Mouse (Mus musculus) stomach, embryonic 15.5 days (tissue): Measurements from ENCODE around the gene Hoxb8. TPM values are rescaled to one million over a fixed set of nuclear protein-coding genes. Genes with fewer than 3 reads are reported as not detected.
A peak's percentile ranks its signal among the peaks of the same experiment; 100 is the strongest.

Experiments used
- ATAC-seq: fragments of 200-750 bp; cut with Nextera tagmentation; 2 replicates; pipeline ENCODE4 v1.8.0; 2017; ENCODE audit warnings: low read depth, moderate number of reproducible peaks, moderate TSS enrichment; ENCODE audit not compliant: insufficient read depth, low FRiP score
- H3K27ac ChIP-seq: fragments of 300-500 bp; sonication (generic); 2 replicates; pipeline ENCODE4 v1.5.1; 2015; ENCODE audit warnings: mild to moderate bottlenecking, inconsistent platforms
- H3K27me3 ChIP-seq: fragments of 300-500 bp; sonication (generic); replicated peaks from 2 replicates; pipeline ENCODE4 v1.6.1; 2015; ENCODE audit warnings: inconsistent platforms
- H3K36me3 ChIP-seq: fragments of 300-500 bp; sonication (generic); 2 replicates; pipeline ENCODE4 v1.6.1; 2015; ENCODE audit warnings: inconsistent platforms
- H3K4me1 ChIP-seq: fragments of 300-500 bp; sonication (generic); 2 replicates; pipeline ENCODE4 v1.6.1; 2015; ENCODE audit warnings: inconsistent platforms
- H3K4me2 ChIP-seq: fragments of 300-500 bp; sonication (generic); 2 replicates; pipeline ENCODE4 v1.6.1; 2015; ENCODE audit warnings: mild to moderate bottlenecking, inconsistent platforms
- H3K4me3 ChIP-seq: fragments of 300-500 bp; sonication (generic); replicated peaks from 2 replicates; pipeline ENCODE4 v1.5.1; 2015; ENCODE audit warnings: inconsistent platforms
- H3K9ac ChIP-seq: fragments of 300-500 bp; sonication (generic); 2 replicates; pipeline ENCODE4 v1.6.1; 2015; ENCODE audit warnings: inconsistent platforms
- H3K9me3 ChIP-seq: fragments of 300-500 bp; sonication (generic); 2 replicates; pipeline ENCODE4 v1.6.1; 2016; ENCODE audit warnings: inconsistent platforms
- WGBS: fragments of 180-500 bp; shearing (Covaris S2); methylation state at CpG from one replicate; pipeline ENCODE4 v1.1.7; 2015; 5-methylcytosine and 5-hydroxymethylcytosine counted together
- polyA plus RNA-seq: library from polyadenylated mRNA; unstranded; fragments of >200 nt; fragmentation: Nextera tagmentation; extraction: Ambion mirVana; gene quantifications from 2 replicates; pipeline ENCODE4 v1.2.1, GENCODE M21; 2015

Gene Hoxb8
- polyA plus RNA-seq, 1 experiment from 2014 or later: 1.9 TPM

- no peaks in the 10 kb centered on the region for H3K9me3 ChIP-seq
- H3K9ac ChIP-seq: no peak within 1 kb of the TSS
- no peak for ATAC-seq
- H3K4me3 ChIP-seq: peak within 1 kb of the TSS; percentile 34
- H3K27me3 ChIP-seq: peaks cover 97% of the 10 kb centered on the region
- H3K4me1 ChIP-seq: peaks cover 20% of the 10 kb centered on the region
- H3K4me2 ChIP-seq: peak within 1 kb of the TSS; percentile 55
- no peak within 1 kb of the TSS for H3K27ac ChIP-seq
- H3K36me3 ChIP-seq: no peaks in the 10 kb centered on the region
- WGBS: 1% methylated on average over 40 of the region's 40 CpGs
Observed at GRCm38 (mm10) chr11:96270996-96271540, 10.6 kb upstream of the Hoxb8 start, which contains the start of gene Hoxb9. Hoxb9 (plus strand) TSS chr11:96271457.

GRCm38 (mm10) chr11:96271541-96272011 lies 10.1 kb upstream of the Hoxb8 start:
- Histone ChIP-seq H3K4me2 (peak overlapping the region; percentile 55), H3K9ac (no peak overlapping the region), H3K27me3 (peaks cover 96% of the 10 kb centered on the region), H3K27ac (no peak overlapping the region), H3K9me3 (no peaks in the 10 kb centered on the region), H3K4me3 (peak overlapping the region; percentile 34), H3K4me1 (peaks cover 20% of the 10 kb centered on the region), H3K36me3 (no peaks in the 10 kb centered on the region)
- WGBS: under 1% methylated on average over 52 of the region's 52 CpGs
- ATAC-seq: peak; percentile 53; the same call in 1 of the 2 replicates

GRCm38 (mm10) chr11:96272024-96272921 lies 9.4 kb upstream of the Hoxb8 start:
- Histone ChIP-seq H3K36me3 (no peaks in the 10 kb centered on the region), H3K9ac (no peak overlapping the region), H3K4me1 (peaks cover 20% of the 10 kb centered on the region), H3K27me3 (peaks cover 96% of the 10 kb centered on the region), H3K27ac (no peak overlapping the region), H3K9me3 (no peaks in the 10 kb centered on the region), H3K4me2 (peak overlapping the region; percentile 55), H3K4me3 (peak overlapping the region; percentile 34)
- 1% methylated on average over 58 of the region's 58 CpGs for WGBS
- ATAC-seq: no peak

- peaks cover 26% of the 10 kb centered on the region for H3K4me1 ChIP-seq
Observed at GRCm38 (mm10) chr11:96274428-96274827, 7.3 kb upstream of the Hoxb8 start.

GRCm38 (mm10) chr11:96275896-96276295 lies 5.8 kb upstream of the Hoxb8 start:
- H3K36me3 ChIP-seq: no peaks in the 10 kb centered on the region
- whole genome bisulfite sequencing: 26% methylated on average over 4 of the region's 4 CpGs
- no peak for ATAC-seq
- peaks cover 90% of the 10 kb centered on the region for H3K27me3 ChIP-seq
- H3K9me3 ChIP-seq: no peaks in the 10 kb centered on the region
- no peak overlapping the region for H3K27ac ChIP-seq
- H3K4me1 ChIP-seq: peaks cover 27% of the 10 kb centered on the region
- H3K4me3 ChIP-seq: no peak overlapping the region
- no peak overlapping the region for H3K9ac ChIP-seq
- no peak overlapping the region for H3K4me2 ChIP-seq

More at GRCm38 (mm10) chr11:96274428-96274827, 7.3 kb upstream of the Hoxb8 start:
- Histone ChIP-seq H3K4me3 (no peak overlapping the region), H3K4me2 (no peak overlapping the region), H3K27ac (no peak overlapping the region), H3K27me3 (peaks cover 95% of the 10 kb centered on the region), H3K36me3 (no peaks in the 10 kb centered on the region), H3K9me3 (no peaks in the 10 kb centered on the region), H3K9ac (no peak overlapping the region)
- WGBS: 15% methylated on average over 10 of the region's 10 CpGs
- ATAC-seq: no peak

GRCm38 (mm10) chr11:96277151-96278044 lies 4.3 kb upstream of the Hoxb8 start:
- ATAC-seq: no peak
- Histone ChIP-seq H3K4me3 (no peak overlapping the region), H3K36me3 (no peaks in the 10 kb centered on the region), H3K4me2 (peak overlapping the region; percentile 2; the same call in 1 of the 2 replicates), H3K27me3 (peaks cover 83% of the 10 kb centered on the region), H3K9ac (peak overlapping the region; percentile 12; the same call in 1 of the 2 replicates), H3K9me3 (no peaks in the 10 kb centered on the region), H3K4me1 (peaks cover 12% of the 10 kb centered on the region), H3K27ac (no peak overlapping the region)
- 7% methylated on average over 35 of the region's 35 CpGs for WGBS

GRCm38 (mm10) chr11:96278324-96278723 lies 3.4 kb upstream of the Hoxb8 start:
- 22% methylated on average over 14 of the region's 14 CpGs for WGBS

GRCm38 (mm10) chr11:96278773-96279172 lies 2.9 kb upstream of the Hoxb8 start:
- 2% methylated on average over 9 of the region's 9 CpGs for WGBS
- no peaks in the 10 kb centered on the region for H3K36me3 ChIP-seq
- no peaks in the 10 kb centered on the region for H3K9me3 ChIP-seq
- H3K27me3 ChIP-seq: peaks cover 78% of the 10 kb centered on the region
- no peak overlapping the region for H3K27ac ChIP-seq
- ATAC-seq: peak; percentile 75; the same call in 1 of the 2 replicates
- H3K4me1 ChIP-seq: peaks cover 15% of the 10 kb centered on the region
- no peak overlapping the region for H3K9ac ChIP-seq
- H3K4me2 ChIP-seq: no peak overlapping the region
- no peak overlapping the region for H3K4me3 ChIP-seq

More at GRCm38 (mm10) chr11:96278324-96278723, 3.4 kb upstream of the Hoxb8 start:
- Histone ChIP-seq H3K36me3 (no peaks in the 10 kb centered on the region), H3K4me2 (no peak overlapping the region), H3K9ac (no peak overlapping the region), H3K4me3 (no peak overlapping the region), H3K9me3 (no peaks in the 10 kb centered on the region), H3K4me1 (peaks cover 15% of the 10 kb centered on the region), H3K27me3 (peaks cover 79% of the 10 kb centered on the region), H3K27ac (no peak overlapping the region)
- ATAC-seq: no peak

- H3K27me3 ChIP-seq: peaks cover 74% of the 10 kb centered on the region
- no peak overlapping the region for H3K4me3 ChIP-seq
- no peak overlapping the region for H3K27ac ChIP-seq
- H3K36me3 ChIP-seq: no peaks in the 10 kb centered on the region
- ATAC-seq: no peak
- 6% methylated on average over 31 of the region's 31 CpGs for WGBS
- no peaks in the 10 kb centered on the region for H3K9me3 ChIP-seq
- peak overlapping the region; percentile 21; the same call in 1 of the 2 replicates for H3K4me2 ChIP-seq
- H3K9ac ChIP-seq: no peak overlapping the region
- H3K4me1 ChIP-seq: peaks cover 18% of the 10 kb centered on the region
Observed at GRCm38 (mm10) chr11:96279421-96280233, 2.1 kb upstream of the Hoxb8 start.

GRCm38 (mm10) chr11:96280399-96281378 lies 1.0 kb upstream of the Hoxb8 start:
- H3K27me3 ChIP-seq: peaks cover 64% of the 10 kb centered on the region
- H3K36me3 ChIP-seq: no peaks in the 10 kb centered on the region
- WGBS: 28% methylated on average over 8 of the region's 8 CpGs
- no peak for ATAC-seq
- no peak overlapping the region for H3K4me2 ChIP-seq
- no peaks in the 10 kb centered on the region for H3K9me3 ChIP-seq
- H3K4me1 ChIP-seq: peaks cover 18% of the 10 kb centered on the region
- no peak overlapping the region for H3K9ac ChIP-seq
- H3K4me3 ChIP-seq: no peak overlapping the region
- no peak overlapping the region for H3K27ac ChIP-seq
